Mouse (Mus musculus): ENCODE results near the gene Npas3.

DNA sequence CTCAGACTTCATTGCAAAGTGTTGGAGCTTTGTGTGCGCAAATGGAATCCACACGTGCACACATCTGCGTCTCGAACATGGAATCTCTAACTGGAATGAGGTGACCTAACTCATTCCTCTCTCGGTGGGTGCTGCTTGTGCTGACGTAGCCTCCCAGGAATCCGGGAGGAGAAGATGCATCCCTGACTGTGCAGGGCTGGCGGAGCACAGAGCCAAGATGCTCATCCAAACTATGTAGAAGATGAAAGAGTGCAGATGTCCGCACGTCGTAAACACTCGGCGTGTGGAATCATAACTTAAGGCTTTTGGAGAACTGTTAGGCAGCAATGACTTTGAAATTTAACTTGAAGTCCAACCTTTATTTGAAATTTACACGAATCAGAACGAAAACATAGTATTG lies 31.3 kb upstream of the Npas3 start:
- TF ChIP-seq POLR2A (IDR thresholded peaks at IDR 0.05; ENCODE audit: insufficient read length, low read depth) (no peak), CEBPB (IDR thresholded peaks at IDR 0.05; ENCODE audit: insufficient read depth, poor library complexity, severe bottlenecking) (no peak), MYOG (IDR thresholded peaks at IDR 0.05; ENCODE audit: control insufficient read depth in 1 of 3, insufficient read depth in 1 of 3, insufficient read length in 2 of 3, low read depth in 2 of 3) (no peak), POLR2AphosphoS2 (IDR thresholded peaks at IDR 0.05; ENCODE audit: insufficient read length, low read depth) (no peak), REST (IDR thresholded peaks at IDR 0.05; ENCODE audit: insufficient read depth, insufficient read length) (no peak), E2F4 (IDR thresholded peaks at IDR 0.05; ENCODE audit: insufficient read depth) (no peak), USF1 (IDR thresholded peaks at IDR 0.05; ENCODE audit: low read depth) (no peak), TCF12 (IDR thresholded peaks at IDR 0.05; ENCODE audit: insufficient read depth, poor library complexity, severe bottlenecking) (no peak)
